Mouse (Mus musculus) right cerebral cortex, adult 18-20 months (tissue): ENCODE measurements at regions not wholly inside any gene's neighbourhood (a gene's known extent, or its start where the extent isn't known, plus 50 kb on each side); places are given as distances from the start of the nearest gene placed in this dataset.

Source experiments
- DNase-seq: peaks from one replicate; pipeline ENCODE4 v3.0.0; 2022; ENCODE audit warnings: mixed read lengths

GRCm38 (mm10) chr16:46331336-46331735 is 167.0 kb downstream of the Nectin3 start:
- DNase-seq: no peak

GRCm38 (mm10) chr16:46299079-46299721 is 144.3 kb upstream of the Gm4737 start:
- DNase-seq: no peak

- no peak for DNase-seq
Observed at GRCm38 (mm10) chr16:46297192-46297591, 142.3 kb upstream of the Gm4737 start.

GRCm38 (mm10) chr16:46296412-46296811 is 141.5 kb upstream of the Gm4737 start:
- no peak for DNase-seq

GRCm38 (mm10) chr16:46293831-46294230 is 139.0 kb upstream of the Gm4737 start:
- DNase-seq: no peak

GRCm38 (mm10) chr16:46291067-46291833 is 136.4 kb upstream of the Gm4737 start:
- no peak for DNase-seq

- DNase-seq: peak; percentile 59
Observed at GRCm38 (mm10) chr16:46290199-46290598, 135.3 kb upstream of the Gm4737 start.

GRCm38 (mm10) chr16:46267533-46267932 is 112.7 kb upstream of the Gm4737 start:
- no peak for DNase-seq

- DNase-seq: no peak
Observed at GRCm38 (mm10) chr16:46251639-46252038, 96.8 kb upstream of the Gm4737 start.

GRCm38 (mm10) chr16:46250943-46251342 is 96.1 kb upstream of the Gm4737 start:
- no peak for DNase-seq

GRCm38 (mm10) chr16:46245598-46245997 is 90.7 kb upstream of the Gm4737 start:
- DNase-seq: no peak

GRCm38 (mm10) chr16:46228744-46229143 is 73.9 kb upstream of the Gm4737 start:
- peak; percentile 2 for DNase-seq

- DNase-seq: no peak
Observed at GRCm38 (mm10) chr16:46223084-46223600, 68.3 kb upstream of the Gm4737 start.

- DNase-seq: no peak
Observed at GRCm38 (mm10) chr16:46212504-46212903, 57.6 kb upstream of the Gm4737 start.

GRCm38 (mm10) chr16:46211914-46212313 is 57.0 kb upstream of the Gm4737 start:
- DNase-seq: no peak

GRCm38 (mm10) chr16:46205114-46205513 is 50.2 kb upstream of the Gm4737 start:
- DNase-seq: no peak
